Mouse (Mus musculus) testis, postnatal 10 days (tissue): Measurements from ENCODE around the gene Aste1.

Experiments
- DNase-seq: peaks from one replicate; pipeline ENCODE4 v3.0.0; 2021; ENCODE audit warnings: low spot score

Gene Aste1

GRCm38 (mm10) chr9:105395218-105395627, at the start of gene Aste1, which contains the start of gene Nek11:
TSS of gene Aste1 (plus strand) at chr9:105395392.
TSS of gene Nek11 (minus strand) at chr9:105395524.
- DNase-seq: peak; percentile 97

- DNase-seq: no peak
Measured at GRCm38 (mm10) chr9:105348242-105349031, 46.8 kb upstream of the Aste1 start.

GRCm38 (mm10) chr9:105349034-105349433, 46.2 kb upstream of the Aste1 start:
- DNase-seq: no peak

- no peak for DNase-seq
Measured at GRCm38 (mm10) chr9:105362181-105362580, 33.0 kb upstream of the Aste1 start.

GRCm38 (mm10) chr9:105363520-105364231, 31.5 kb upstream of the Aste1 start:
- DNase-seq: no peak

- no peak for DNase-seq
Measured at GRCm38 (mm10) chr9:105366199-105366598, 29.0 kb upstream of the Aste1 start.

- DNase-seq: no peak
Measured at GRCm38 (mm10) chr9:105368605-105369004, 26.6 kb upstream of the Aste1 start.

- DNase-seq: no peak
Measured at GRCm38 (mm10) chr9:105374361-105374760, 20.8 kb upstream of the Aste1 start.

GRCm38 (mm10) chr9:105376411-105376810, 18.8 kb upstream of the Aste1 start:
- no peak for DNase-seq

- no peak for DNase-seq
Measured at GRCm38 (mm10) chr9:105376954-105377530, 18.1 kb upstream of the Aste1 start.

GRCm38 (mm10) chr9:105377622-105378021, 17.6 kb upstream of the Aste1 start:
- DNase-seq: no peak

- DNase-seq: no peak
Measured at GRCm38 (mm10) chr9:105379533-105380145, 15.6 kb upstream of the Aste1 start.

GRCm38 (mm10) chr9:105387403-105387802, 7.8 kb upstream of the Aste1 start:
- no peak for DNase-seq

- DNase-seq: peak; percentile 88
Measured at GRCm38 (mm10) chr9:105389289-105389688, 5.9 kb upstream of the Aste1 start.

- no peak for DNase-seq
Measured at GRCm38 (mm10) chr9:105390616-105391015, 4.6 kb upstream of the Aste1 start.

- no peak for DNase-seq
Measured at GRCm38 (mm10) chr9:105394720-105395119, 472 bp upstream of the Aste1 start.

GRCm38 (mm10) chr9:105408549-105408948, 13.4 kb downstream of the Aste1 start:
- no peak for DNase-seq

- DNase-seq: no peak
Measured at GRCm38 (mm10) chr9:105459032-105459431, 63.8 kb downstream of the Aste1 start.

GRCm38 (mm10) chr9:105461496-105461895, 66.3 kb downstream of the Aste1 start:
- no peak for DNase-seq
